Mouse (Mus musculus) C2C12 (cell line): ENCODE measurements at regions not wholly inside any gene's neighbourhood (a gene's known extent, or its start where the extent isn't known, plus 50 kb on each side); places are given as distances from the start of the nearest gene placed in this dataset.

Source experiments
- H3K27me3 ChIP-seq: one replicate; pipeline ENCODE4 v1.6.1; 2011; ENCODE audit not compliant: control insufficient read depth, insufficient read depth, insufficient read length
- H3K36me3 ChIP-seq: one replicate; pipeline ENCODE4 v1.6.1; 2011; ENCODE audit not compliant: control insufficient read depth, insufficient read depth
- H3K4me3 ChIP-seq: one replicate; pipeline ENCODE4 v1.5.1; 2011; ENCODE audit warnings: mild to moderate bottlenecking, control low read depth; ENCODE audit not compliant: poor library complexity, insufficient read depth, severe bottlenecking
- H3K79me2 ChIP-seq: one replicate; pipeline ENCODE4 v1.6.1; 2011; ENCODE audit not compliant: control insufficient read depth, insufficient read depth
- H3K79me3 ChIP-seq: one replicate; pipeline ENCODE4 v1.6.1; 2011; ENCODE audit warnings: low read depth, control low read depth
- H3ac ChIP-seq: one replicate; pipeline ENCODE3; 2011; ENCODE audit warnings: low read depth; ENCODE audit not compliant: control insufficient read depth, insufficient read length
- CEBPB ChIP-seq: IDR thresholded peaks from one replicate; pipeline ENCODE4 v1.6.1; 2011; ENCODE audit warnings: low read depth, mild to moderate bottlenecking, control low read depth, moderate library complexity
- CTCF ChIP-seq: IDR thresholded peaks from one replicate; pipeline ENCODE4 v1.5.1; 2011; ENCODE audit not compliant: control insufficient read depth, insufficient read depth, insufficient read length
- FOSL1 ChIP-seq: IDR thresholded peaks from one replicate; pipeline ENCODE4 v1.8.0; 2011; ENCODE audit warnings: mild to moderate bottlenecking, low read length; ENCODE audit not compliant: poor library complexity, insufficient read depth, severe bottlenecking
- MAX ChIP-seq: IDR thresholded peaks from one replicate; pipeline ENCODE4 v1.6.1; 2011; ENCODE audit warnings: mild to moderate bottlenecking, control low read depth
- MYOD1 ChIP-seq: IDR thresholded peaks from one replicate; pipeline ENCODE4 v1.6.1; 2011; ENCODE audit warnings: low read depth; ENCODE audit not compliant: control insufficient read depth, insufficient read length
- MYOG ChIP-seq: IDR thresholded peaks from one replicate; pipeline ENCODE4 v1.6.1; 2011; ENCODE audit not compliant: control insufficient read depth, insufficient read length; ENCODE audit errors: extremely low read depth
- USF1 ChIP-seq: IDR thresholded peaks from one replicate; pipeline ENCODE4 v1.6.1; 2011; ENCODE audit warnings: low read depth, mild to moderate bottlenecking, control low read depth, moderate library complexity

DNA sequence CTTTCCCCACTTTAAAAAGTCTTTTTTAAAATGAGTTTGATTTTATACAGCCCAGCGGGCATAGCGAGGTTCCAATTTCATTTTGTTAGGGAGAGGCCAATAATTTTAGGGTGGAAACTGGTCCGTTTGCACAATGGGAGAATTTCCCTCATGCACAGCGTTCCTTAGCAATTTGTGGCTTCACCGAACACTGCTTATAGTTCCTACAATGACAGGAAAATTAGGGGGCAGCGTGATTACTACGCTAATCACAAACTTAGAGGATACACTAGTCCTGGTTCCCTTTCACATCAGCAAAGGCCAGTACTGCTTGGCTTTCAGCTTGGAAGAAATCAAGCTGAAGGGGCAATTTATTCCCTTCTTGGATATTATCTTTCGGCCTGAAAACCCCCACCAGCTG is 745.1 kb upstream of the Gm19410 start:
- Histone ChIP-seq H3K79me3 (no peaks in the 10 kb centered on the region), H3ac (no peak overlapping the region)
- no peak for TF ChIP-seq CTCF
- no peak for TF ChIP-seq MYOD1
- no peak for TF ChIP-seq FOSL1
- no peak for TF ChIP-seq CEBPB
- no peak for TF ChIP-seq MYOG
- TF ChIP-seq MAX: no peak
- TF ChIP-seq USF1: no peak

DNA sequence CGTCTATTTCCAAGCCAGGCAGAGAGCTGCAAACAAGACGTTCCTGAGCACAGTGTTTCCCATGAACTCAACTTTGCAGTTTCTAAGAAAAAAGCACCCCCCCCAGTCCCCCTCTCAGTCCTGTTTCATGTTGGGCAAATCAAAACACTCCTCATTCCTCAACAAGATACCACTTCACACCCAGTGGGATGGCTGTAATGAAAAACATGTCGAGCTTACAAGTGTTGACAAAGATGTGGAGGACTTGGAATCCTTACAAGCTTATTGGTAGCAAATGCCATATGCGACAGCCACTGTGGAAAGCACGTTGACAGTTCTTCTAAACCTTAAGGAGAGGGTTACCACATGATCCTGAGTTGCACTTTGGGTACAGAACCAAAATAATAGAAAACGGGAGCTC is 742.9 kb upstream of the Gm19410 start:
- Histone ChIP-seq H3K79me2 (no peaks in the 10 kb centered on the region), H3K79me3 (no peaks in the 10 kb centered on the region), H3K4me3 (no peak overlapping the region), H3K27me3 (no peaks in the 10 kb centered on the region), H3ac (no peak overlapping the region), H3K36me3 (no peaks in the 10 kb centered on the region)
- TF ChIP-seq CEBPB: no peak
- no peak for TF ChIP-seq MYOG
- TF ChIP-seq MAX: no peak
- no peak for TF ChIP-seq MYOD1
- TF ChIP-seq CTCF: no peak
- no peak for TF ChIP-seq FOSL1
- no peak for TF ChIP-seq USF1

More for the DNA sequence above, 745.1 kb upstream of the Gm19410 start:
- Histone ChIP-seq H3K36me3 (no peaks in the 10 kb centered on the region), H3K4me3 (no peak overlapping the region), H3K27me3 (no peaks in the 10 kb centered on the region), H3K79me2 (no peaks in the 10 kb centered on the region)

DNA sequence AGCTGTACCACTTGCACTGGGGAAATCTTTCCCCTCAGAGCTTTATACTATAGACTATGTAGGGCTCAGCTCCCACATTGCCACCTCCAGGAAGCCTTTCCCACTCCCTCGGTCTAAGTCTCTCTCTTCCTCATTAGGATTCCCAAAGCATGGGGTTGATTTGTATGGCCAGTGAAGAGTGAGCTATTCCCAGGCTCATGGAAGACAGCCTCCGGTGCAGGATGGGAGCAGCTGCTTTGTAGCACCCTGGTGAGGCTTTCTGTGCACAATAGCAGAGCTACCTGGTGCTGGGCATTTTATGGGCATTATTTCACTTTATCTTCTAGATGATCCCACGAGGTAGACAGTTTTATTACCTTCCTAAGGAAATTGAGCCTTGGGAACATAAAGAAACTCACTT is 717.8 kb upstream of the Gm19410 start:
- Histone ChIP-seq H3K79me2 (no peaks in the 10 kb centered on the region), H3K4me3 (no peak overlapping the region), H3K79me3 (no peaks in the 10 kb centered on the region), H3K27me3 (no peaks in the 10 kb centered on the region), H3K36me3 (no peaks in the 10 kb centered on the region), H3ac (no peak overlapping the region)
- TF ChIP-seq MYOG (no peak), CEBPB (no peak), CTCF (no peak), MAX (no peak), USF1 (no peak), FOSL1 (no peak), MYOD1 (no peak)

GRCm38 (mm10) chr8:35053444-35053843 is 712.1 kb upstream of the Gm19410 start:
- no peaks in the 10 kb centered on the region for H3K79me2 ChIP-seq
- TF ChIP-seq USF1: no peak
- TF ChIP-seq CEBPB: no peak
- TF ChIP-seq MYOD1: no peak
- no peak for TF ChIP-seq MYOG
- TF ChIP-seq FOSL1: no peak
- no peak for TF ChIP-seq MAX
- no peak for TF ChIP-seq CTCF
- no peaks in the 10 kb centered on the region for H3K79me3 ChIP-seq
- no peaks in the 10 kb centered on the region for H3K27me3 ChIP-seq
- H3ac ChIP-seq: no peak overlapping the region
- H3K36me3 ChIP-seq: no peaks in the 10 kb centered on the region
- no peak overlapping the region for H3K4me3 ChIP-seq

GRCm38 (mm10) chr8:35061048-35061447 is 704.5 kb upstream of the Gm19410 start:
- Histone ChIP-seq H3K79me3 (no peaks in the 10 kb centered on the region), H3ac (no peak overlapping the region), H3K4me3 (no peak overlapping the region), H3K36me3 (no peaks in the 10 kb centered on the region), H3K79me2 (no peaks in the 10 kb centered on the region), H3K27me3 (no peaks in the 10 kb centered on the region)
- TF ChIP-seq USF1: no peak
- no peak for TF ChIP-seq MAX
- TF ChIP-seq MYOD1: no peak
- TF ChIP-seq CTCF: no peak
- no peak for TF ChIP-seq CEBPB
- no peak for TF ChIP-seq FOSL1
- TF ChIP-seq MYOG: no peak

- Histone ChIP-seq H3K79me3 (no peaks in the 10 kb centered on the region), H3ac (no peak overlapping the region), H3K27me3 (no peaks in the 10 kb centered on the region), H3K4me3 (no peak overlapping the region), H3K79me2 (no peaks in the 10 kb centered on the region), H3K36me3 (no peaks in the 10 kb centered on the region)
- TF ChIP-seq MYOG (no peak), CEBPB (no peak), CTCF (no peak), MAX (no peak), MYOD1 (no peak), USF1 (no peak), FOSL1 (no peak)
These were observed 697.4 kb upstream of the Gm19410 start for GRCm38 (mm10) chr8:35068228-35068627.
